Mouse (Mus musculus): Measurements from ENCODE around the gene Lypd6.

Gene Lypd6

GRCm38 (mm10) chr2:50110167-50110566, 43.9 kb downstream of the Lypd6 start:
- DNase-seq (ENCODE audit: low read depth), result no peak

GRCm38 (mm10) chr2:50111169-50111568, 44.9 kb downstream of the Lypd6 start:
- DNase-seq (ENCODE audit: low read depth), result no peak

GRCm38 (mm10) chr2:50111609-50112008, 45.4 kb downstream of the Lypd6 start:
- no peak for DNase-seq (ENCODE audit: low read depth)

- DNase-seq (ENCODE audit: low read depth), result no peak
Observed at GRCm38 (mm10) chr2:50112427-50112826, 46.2 kb downstream of the Lypd6 start.

- no peak for DNase-seq (ENCODE audit: low read depth)
Observed at GRCm38 (mm10) chr2:50119101-50119500, 52.9 kb downstream of the Lypd6 start.

- DNase-seq (ENCODE audit: low read depth), result no peak
Observed at GRCm38 (mm10) chr2:50120839-50121238, 54.6 kb downstream of the Lypd6 start.

- no peak for DNase-seq (ENCODE audit: low read depth)
Observed at GRCm38 (mm10) chr2:50123376-50123775, 57.1 kb downstream of the Lypd6 start.

GRCm38 (mm10) chr2:50127513-50128175, 61.4 kb downstream of the Lypd6 start:
- no peak for DNase-seq (ENCODE audit: low read depth)

- DNase-seq (ENCODE audit: low read depth), result no peak
Observed at GRCm38 (mm10) chr2:50128322-50129277, 62.4 kb downstream of the Lypd6 start.

- DNase-seq (ENCODE audit: low read depth), result no peak
Observed at GRCm38 (mm10) chr2:50130674-50131073, 64.4 kb downstream of the Lypd6 start.

- DNase-seq (ENCODE audit: low read depth), result no peak
Observed at GRCm38 (mm10) chr2:50143672-50144071, 77.4 kb downstream of the Lypd6 start.

GRCm38 (mm10) chr2:50147308-50147707, 81.1 kb downstream of the Lypd6 start:
- DNase-seq (ENCODE audit: low read depth), result no peak

- DNase-seq (ENCODE audit: low read depth), result no peak
Observed at GRCm38 (mm10) chr2:50149257-50150202, 83.3 kb downstream of the Lypd6 start.

- no peak for DNase-seq (ENCODE audit: low read depth)
Observed at GRCm38 (mm10) chr2:50150203-50150590, 84.0 kb downstream of the Lypd6 start.

GRCm38 (mm10) chr2:50150816-50151215, 84.6 kb downstream of the Lypd6 start:
- DNase-seq (ENCODE audit: low read depth), result no peak

GRCm38 (mm10) chr2:50151401-50151800, 85.2 kb downstream of the Lypd6 start:
- DNase-seq (ENCODE audit: low read depth), result no peak

GRCm38 (mm10) chr2:50151879-50152278, 85.7 kb downstream of the Lypd6 start:
- no peak for DNase-seq (ENCODE audit: low read depth)

GRCm38 (mm10) chr2:50156009-50156408, 89.8 kb downstream of the Lypd6 start:
- no peak for DNase-seq (ENCODE audit: low read depth)

GRCm38 (mm10) chr2:50160069-50160468, 93.8 kb downstream of the Lypd6 start:
- DNase-seq (ENCODE audit: low read depth), result no peak

- no peak for DNase-seq (ENCODE audit: low read depth)
Observed at GRCm38 (mm10) chr2:50163608-50164007, 97.4 kb downstream of the Lypd6 start.

- no peak for DNase-seq (ENCODE audit: low read depth)
Observed at GRCm38 (mm10) chr2:50165277-50165676, 99.0 kb downstream of the Lypd6 start.

- DNase-seq (ENCODE audit: low read depth), result no peak
Observed at GRCm38 (mm10) chr2:50166082-50166481, 99.9 kb downstream of the Lypd6 start.
